Mouse (Mus musculus): ENCODE measurements around the gene Rnf150.

Gene Rnf150

DNA sequence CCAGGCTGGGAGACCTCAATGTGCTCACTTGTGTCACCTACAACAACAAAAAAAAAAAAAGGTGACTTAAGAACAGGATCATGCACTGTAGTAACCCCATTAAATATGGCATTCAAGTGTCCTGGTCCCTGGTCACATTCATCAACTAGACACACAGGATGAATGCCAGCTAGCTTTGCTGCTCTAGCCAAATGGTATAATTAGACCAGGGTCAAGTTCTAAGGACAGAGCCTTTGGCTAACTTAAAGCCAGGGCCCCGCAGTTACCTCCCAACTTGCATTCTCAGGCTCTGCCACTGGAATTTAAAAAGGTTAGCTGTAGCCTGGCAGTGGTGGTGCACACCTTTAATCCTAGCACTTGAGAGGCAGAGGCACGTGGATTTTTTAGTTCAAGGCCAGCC lies 165.1 kb downstream of the Rnf150 start:
- DNase-seq = no peak

DNA sequence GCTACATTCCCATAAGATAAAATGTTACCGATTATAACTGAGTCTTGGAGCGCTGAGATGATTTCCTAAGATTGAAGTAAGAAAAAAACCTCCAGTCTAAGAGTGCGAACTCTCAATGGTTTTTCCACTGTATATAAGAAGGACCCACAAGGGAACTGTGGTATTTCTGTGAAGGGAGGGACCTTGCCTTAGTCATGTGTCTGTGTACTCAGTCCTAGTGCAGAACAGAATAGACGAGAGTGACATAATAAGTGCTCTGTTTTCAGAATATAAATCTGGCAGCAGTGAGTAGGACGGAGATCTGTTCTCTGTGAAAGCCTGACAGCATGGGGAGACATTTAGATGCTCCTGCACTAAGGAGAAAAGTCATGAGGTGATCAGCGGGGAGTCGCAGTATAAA lies 169.6 kb downstream of the Rnf150 start:
- DNase-seq = no peak

DNA sequence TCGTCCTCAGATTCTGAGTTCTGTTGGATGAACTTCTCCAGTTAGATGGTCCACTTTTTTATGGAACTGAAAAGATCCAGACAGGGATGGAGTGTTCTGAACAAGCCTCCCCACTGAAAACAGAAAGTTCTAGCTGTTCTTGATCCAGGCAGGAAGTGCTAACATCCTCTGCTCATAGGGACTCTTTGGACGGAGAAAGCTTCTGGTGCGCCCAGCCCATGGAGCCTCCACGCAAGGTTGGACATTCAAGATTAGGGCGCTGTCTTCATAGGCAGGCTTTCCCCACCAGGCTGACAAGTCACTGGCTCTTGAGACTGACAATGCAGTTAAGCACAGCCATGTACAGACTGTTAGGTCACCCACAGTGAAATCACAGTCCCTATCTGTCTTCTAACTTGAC lies 172.0 kb downstream of the Rnf150 start:
- no peak for DNase-seq

DNA sequence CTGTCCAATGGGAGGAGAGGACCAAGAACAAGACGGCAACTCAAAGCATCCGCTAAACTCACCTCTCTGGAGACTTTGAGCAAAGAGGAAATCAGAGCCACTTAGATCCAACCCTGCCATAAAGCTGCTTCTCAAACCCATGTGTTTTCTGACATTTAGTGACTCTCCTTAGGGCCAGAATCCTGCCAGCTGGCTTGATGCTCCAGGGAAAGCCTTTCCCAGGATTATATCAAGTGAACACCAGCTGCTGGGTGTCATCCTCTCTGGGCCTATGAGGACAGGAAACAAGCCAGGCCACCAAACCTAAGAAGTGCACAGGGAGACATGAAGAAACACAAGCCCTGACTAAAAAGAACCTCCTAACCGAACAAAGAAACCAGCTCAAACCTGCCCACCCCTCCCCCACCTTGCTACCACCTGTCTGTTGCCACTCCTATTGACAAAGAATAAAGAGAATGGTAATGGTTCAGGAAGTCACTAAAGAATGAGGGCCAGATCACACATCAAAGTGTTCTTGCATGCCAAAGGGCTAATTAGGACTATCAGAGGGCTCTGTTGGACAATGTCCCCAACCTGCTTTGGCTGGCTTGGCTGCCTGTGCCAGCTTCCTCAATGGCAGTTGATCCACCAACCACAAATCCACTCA lies 173.5 kb downstream of the Rnf150 start:
- DNase-seq = no peak

DNA sequence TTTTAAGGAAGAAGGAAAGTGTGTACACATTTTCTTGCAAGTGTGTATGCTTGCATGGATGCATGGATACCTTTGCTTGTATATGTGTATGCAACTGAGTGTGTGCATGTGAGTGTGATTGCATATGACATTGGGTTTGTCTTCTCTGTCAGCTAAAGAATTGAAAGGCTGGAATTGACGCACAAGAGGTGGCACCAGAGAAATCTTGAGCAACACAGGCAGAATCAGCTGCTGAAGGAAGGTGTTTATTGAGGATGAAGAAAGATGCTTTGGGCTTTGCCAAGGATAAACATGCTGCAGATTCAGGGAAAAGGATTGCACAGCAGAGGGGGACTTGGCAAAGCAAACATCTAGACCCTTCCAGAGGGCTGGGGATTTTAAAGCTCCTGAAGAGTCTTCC lies 174.2 kb downstream of the Rnf150 start:
- DNase-seq = no peak

DNA sequence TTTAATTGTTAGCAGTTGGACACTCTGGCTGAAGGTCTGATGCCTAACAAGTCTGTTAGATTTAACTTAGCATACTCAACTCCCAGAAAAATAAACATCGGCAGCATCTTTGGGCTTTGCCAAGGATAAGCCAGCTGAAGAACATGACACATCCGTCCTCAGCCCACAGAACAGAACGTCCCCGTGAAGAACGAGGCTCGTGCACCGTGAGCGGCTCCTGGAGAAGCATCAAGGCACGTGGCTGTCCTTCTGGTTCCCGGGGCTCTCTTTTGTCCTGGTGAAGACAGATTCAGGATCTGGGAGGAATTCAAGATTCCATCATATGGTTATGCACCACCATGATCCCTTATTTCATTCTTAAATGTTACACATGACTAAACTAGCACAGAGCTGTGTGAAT lies 175.4 kb downstream of the Rnf150 start:
- DNase-seq = no peak

DNA sequence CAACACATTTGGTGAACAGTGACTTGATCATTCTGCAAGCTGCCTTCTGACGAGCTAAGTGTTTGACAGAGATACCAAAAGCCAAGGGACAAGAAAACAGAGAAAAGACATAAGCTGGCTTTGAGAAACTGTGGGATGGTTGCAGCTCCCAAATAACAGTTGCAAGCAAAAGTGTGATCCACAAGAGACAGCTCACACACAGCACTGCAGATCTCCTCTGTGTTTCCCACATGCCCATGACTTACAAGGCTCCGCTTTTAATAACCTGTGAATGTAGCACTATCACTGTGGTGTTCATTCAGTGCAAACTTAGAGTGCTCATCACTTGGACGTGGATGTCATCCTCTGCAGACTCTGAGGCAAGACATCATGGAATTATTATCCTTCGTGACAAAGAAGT lies 178.3 kb downstream of the Rnf150 start:
- no peak for DNase-seq

DNA sequence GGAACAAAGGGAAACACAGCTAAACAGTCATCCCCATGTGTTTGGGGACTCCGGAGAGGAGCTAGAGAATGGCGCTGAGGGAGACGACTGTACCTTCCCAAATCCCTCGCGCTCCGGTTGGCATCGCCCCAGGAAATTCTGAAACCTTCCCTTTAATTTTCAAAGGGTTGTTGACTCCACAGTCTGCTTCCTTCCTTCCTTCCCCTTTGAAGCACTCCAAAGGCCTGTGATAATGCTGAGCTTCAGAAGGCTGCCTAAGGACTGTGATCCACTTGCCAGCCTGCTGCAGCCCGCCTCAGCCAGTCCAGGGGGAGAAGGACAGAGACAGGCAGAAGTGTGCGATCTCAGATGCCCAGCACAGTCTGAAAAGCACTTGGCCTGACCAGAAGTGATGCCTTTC lies 183.8 kb downstream of the Rnf150 start:
- no peak for DNase-seq

DNA sequence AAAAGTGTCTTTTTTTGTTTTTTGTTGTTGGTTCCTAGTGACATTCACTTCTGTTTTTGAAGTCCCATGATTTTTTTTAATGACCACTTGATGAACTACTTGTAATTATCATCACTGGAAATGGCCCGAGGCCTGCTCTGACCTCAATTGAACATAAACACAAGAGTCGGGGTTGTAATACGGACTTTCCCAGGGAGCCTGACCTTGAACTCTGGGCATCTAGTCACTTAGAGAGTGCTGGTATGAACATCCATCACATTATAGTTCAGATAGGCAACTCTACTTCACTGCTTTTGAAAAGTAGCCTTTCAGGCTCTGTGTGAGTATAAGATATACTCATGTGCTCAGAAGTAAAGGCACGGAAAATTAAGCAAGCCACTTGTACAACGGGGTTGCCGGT lies 185.4 kb downstream of the Rnf150 start:
- no peak for DNase-seq

DNA sequence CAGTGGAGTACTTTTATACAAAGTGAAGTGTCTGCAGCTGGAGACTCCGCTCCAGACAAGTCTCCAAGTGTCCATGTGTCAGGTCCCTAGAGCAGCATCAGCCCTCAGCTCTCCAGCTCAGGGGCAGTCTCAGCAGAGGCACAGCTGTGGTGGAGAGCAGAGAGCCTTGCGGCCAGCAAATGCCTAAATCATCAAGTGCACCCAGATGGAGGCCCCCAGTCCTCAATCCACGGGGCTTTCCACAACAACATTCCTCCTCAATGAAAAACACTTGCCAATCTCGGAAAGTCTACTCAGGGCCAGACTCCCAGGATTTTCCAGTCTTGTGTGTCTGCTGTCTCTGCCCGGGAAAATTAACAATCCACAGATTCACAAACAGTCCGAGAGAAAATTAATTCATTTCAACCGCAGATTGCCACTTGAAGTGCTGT lies 186.0 kb downstream of the Rnf150 start:
- no peak for DNase-seq

DNA sequence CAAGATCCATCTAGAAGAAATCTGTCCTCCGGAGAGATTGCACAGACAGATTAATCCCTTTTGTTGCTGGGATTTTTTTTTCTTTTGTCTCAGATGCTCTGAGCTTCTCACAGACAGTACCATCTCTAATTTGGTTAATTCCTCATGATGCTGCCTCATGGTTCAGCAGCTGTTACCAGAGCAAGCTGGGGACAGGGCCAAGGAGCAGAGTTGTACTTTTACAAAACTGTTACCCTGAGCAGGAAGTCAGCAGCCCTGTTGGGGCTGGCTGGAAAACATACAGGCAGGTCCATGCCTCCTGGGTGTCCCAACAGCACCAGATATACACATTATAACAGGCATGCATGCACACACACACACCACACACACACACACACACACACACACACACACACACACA lies 186.5 kb downstream of the Rnf150 start:
- DNase-seq = no peak

DNA sequence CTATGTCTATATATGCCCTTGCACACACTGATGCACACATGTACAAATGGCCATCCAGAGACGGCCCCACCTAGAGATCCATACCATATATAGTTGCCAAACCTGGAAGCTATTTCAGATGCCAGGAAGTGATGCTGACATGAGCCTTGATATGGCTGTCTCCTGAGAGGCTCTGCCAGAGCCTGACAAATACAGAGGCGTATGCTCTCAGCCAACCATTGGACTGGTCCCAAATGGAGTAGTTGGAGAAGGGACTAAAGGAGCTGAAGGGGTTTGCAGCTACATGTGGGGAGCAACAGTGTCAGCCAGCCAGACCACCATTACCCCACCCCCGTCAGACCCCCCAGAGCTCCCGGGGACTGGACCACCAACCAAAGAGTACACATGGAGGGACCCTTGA lies 189.7 kb downstream of the Rnf150 start:
- no peak for DNase-seq

DNA sequence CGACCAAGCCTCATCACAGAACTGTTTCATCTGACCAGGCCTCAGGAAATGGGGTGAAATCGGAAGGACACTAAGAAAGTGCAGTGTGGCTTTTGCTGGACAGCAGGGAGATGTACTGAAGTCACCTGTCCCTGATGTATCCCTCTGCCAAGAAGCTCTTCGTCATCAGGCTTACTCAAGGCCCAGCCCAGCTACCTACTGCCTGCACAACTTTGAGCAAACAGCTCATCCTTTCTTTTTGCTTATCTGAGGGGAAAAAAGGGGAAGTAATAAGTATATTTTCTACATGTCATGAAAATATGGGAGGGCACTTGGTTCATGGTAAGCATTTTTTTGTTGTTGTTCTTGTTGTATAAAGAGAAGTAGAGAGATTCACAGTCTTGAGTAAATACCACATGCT lies 191.6 kb downstream of the Rnf150 start:
- DNase-seq = no peak

DNA sequence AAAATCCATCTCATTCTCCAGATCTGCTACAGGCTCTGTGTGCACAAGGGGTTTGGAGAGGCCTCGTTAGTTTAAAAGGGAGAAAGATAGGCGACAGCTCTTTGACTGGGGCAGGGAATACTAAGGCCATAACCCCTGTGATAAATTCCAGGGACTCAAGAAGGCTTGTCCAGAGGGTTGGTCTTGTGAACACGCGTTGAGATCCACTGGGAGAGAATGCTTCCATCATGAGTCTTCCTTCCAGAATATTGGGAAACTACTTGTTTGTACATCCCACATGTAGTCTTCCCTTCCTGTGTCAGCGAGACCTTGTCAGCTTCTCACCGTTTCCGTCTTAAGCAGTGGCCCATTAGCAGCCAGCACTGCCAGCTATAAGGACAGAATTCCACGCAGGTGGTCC lies 195.8 kb downstream of the Rnf150 start:
- DNase-seq = no peak

DNA sequence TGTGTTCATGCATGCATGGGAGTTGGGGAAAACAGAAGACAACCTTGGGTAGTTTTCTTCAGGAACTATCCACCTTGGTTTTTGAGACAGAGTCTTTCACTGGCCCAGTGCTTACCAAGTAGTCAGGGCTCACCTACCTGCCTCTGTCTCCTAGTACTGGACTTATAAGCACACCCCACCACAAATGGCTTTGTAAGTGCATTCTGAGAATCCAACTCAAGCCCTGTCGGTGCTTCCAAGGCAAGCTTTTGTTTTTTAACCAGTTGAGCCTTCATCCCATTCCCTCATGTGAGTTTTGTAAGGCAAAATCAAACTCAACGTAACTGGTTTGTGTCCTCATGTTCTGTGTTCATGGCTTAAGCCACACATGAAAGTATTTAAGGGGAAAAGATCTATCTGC lies 196.9 kb downstream of the Rnf150 start:
- no peak for DNase-seq

DNA sequence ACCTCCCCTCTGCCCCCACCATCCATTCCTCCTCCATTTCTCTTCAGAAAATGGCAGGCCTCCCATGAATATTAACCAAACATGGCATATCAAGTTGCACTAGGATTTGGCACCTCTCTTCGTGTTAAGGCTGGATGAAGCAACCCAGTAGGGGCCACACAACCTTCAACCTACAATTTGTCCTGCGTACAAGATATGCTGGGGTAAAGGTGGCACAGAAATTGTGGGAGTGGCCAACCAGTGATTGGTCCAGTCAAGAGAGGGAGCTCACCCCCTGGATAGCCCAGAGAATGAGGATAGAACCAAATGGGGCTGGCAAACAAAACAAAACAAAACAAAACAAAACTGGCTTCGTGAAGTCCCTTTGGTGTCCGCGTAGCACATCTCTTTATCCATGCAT lies 198.1 kb downstream of the Rnf150 start:
- DNase-seq = no peak

DNA sequence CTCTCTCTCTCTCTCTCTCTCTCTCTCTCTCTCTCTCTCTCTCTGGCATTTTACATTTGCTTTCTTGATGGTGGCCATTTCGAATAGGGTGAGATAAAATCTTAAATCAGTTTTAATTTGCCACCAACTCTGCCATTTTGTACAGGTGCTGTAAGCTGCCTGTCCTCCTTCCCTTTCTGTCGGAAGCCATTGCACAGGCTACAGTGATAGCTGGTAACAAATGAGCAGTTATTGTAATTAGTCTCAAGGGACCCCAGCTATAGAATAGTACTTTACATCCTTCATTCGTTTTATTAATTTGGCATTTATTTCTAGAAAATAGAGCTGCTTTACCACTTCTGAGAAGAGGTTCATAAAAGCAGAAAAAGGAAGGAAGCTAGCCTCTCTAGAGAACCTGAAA lies 198.7 kb downstream of the Rnf150 start:
- no peak for DNase-seq

DNA sequence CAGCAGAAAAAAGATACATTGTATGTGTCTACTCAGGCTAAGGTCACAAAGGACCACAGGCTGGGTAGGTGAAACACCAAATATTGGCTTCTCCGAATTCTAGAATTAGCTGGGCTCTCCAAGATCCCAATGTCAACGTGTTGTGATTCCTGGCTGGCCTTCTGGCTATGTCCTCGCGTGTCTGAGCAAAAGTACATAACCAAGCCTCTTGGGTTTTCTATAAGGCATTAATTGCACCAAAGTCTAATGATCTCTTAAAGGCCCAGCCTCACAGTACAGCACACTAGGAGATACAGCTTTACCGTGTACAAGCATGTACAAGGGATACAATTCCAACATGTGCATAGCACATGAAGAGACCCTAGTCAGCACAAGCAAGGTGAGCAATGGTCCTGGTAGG lies 199.1 kb downstream of the Rnf150 start:
- DNase-seq = no peak

DNA sequence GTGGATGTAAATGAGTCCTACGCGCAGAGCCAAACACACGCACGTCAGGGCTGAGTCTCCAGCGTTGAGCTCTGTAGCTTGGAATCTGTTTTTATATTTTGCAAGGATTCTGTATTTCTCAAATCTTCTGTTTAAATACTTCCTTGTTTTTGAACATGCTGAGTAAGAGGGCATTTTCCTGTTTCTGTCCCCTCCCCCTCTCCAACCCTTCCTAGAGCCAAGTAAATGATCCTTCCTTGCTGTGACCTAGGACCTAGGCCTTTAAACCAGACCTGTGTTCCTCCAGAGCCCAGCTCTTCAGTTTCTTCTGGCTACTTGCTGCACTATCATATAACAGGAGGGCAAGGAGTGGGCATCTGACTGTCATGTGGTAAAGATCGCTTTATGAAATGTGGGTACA lies 200.9 kb downstream of the Rnf150 start:
- no peak for DNase-seq

DNA sequence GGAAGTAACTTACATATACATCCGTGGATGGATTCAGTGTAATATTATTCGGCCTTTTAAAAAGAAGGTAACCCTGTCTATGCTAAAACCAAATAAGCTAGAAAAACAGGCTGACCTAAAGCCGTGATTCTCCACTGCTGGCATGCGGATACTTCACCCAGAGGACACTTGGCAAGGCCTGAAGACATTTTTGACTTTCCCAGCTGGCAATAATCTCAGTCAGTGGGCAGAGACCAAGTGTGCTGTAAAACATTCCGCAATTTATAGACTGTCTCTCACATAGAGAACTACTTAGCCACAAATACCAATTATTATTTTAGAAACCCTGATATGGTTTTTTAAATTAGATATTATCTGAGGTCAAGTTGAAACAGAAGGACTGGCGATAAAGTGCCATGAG lies 202.9 kb downstream of the Rnf150 start:
- no peak for DNase-seq

DNA sequence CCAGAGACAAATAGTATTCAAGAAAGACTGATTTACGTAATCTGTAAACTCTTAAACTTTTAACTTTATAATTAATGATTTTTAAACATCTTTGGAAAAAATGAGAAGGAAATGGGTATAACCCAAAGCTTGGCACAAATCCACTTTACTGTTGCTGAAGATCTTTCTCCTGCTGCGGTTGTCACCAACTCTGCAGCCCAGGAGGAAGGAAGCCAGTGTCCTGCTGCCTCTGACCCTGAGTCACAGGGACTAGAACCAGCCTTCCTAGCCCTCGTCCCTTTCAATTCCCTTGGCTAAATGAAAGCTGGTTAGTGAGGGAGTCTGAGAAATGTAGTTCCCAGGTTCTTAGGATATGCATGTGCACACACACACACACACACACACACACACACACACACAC lies 203.7 kb downstream of the Rnf150 start:
- no peak for DNase-seq

DNA sequence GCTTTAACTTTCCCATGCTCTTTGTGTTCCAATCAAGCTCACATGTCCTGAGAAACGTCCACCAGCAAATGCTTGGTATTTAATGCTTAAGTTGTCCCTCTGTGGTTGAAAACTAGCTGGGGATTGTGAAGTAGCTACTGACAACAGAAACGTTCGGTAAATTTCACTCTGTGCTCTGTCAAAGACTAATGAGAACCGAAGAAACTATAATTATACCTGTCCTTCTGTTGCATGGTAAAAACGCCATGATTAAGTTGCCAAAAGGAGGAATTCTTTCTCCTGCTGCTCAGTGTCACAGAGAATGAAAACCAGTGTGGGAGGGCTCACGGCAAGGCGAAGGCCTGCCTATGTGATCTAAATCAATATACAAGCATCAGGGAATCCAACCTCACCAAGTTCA lies 204.8 kb downstream of the Rnf150 start:
- no peak for DNase-seq

DNA sequence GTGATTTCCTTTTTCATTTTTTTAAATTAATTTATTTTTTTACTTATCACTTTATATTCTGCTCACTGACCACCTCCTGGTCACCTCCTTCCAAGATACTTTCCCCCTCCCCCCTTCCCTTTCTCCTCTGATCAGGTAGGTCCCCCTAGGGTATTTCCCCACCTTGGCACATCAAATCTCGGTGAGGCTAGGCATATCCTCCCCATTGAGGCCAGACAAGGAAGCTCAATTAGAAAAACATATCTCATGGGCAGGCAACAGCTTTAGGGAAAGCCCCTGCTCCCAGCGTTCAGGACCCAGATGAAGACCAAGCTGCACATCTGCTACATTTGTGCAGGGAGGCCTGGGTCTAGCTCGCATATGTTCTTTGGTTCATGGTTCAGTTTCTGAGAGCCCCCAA lies 211.1 kb downstream of the Rnf150 start:
- DNase-seq = no peak

DNA sequence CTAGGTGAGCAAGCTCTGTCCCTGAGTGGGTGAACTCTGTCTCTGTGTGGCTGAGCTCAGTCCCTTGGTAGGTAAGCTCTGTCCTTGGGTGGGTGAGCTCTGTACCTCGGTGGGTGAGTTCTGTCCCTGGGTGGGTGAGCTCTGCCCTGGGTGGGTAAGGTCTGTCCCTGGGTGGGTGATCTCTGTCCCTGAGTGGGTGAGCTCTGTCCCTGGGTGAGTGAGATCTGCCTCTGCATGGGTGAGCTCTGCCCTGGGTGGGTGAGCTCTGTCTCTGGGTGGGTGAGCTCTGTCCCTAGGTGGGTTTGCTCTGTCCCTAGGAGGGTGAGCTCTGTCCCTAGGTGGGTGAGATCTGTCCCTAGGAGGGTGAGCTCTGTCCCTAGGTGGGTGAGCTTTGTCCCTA lies 213.5 kb downstream of the Rnf150 start:
- no peak for DNase-seq

DNA sequence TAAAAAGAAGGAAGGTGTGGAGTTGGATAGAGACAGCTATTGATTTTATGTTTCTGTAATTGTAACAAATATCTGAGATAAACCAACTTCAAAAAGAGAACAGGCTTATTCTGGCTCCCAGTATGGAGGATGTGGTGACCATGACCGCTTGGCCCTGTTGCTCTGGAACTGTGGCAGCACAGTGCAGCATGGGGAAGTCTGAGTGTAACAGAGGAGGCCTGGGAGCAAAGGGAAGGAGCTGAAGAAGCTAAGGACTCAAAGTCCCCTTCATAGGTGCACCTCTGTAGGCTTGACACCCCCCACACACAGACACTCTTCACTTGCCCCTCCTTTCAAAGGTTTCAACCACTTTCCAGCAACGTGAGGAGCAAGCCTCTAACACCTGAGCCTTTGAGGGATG lies 214.2 kb downstream of the Rnf150 start:
- no peak for DNase-seq
